Mouse (Mus musculus) G1E (cell line): Measurements from ENCODE around the gene Spata31. TPM values are rescaled to one million over a fixed set of nuclear protein-coding genes. Genes with fewer than 3 reads are reported as not detected.

Experiments used
- ATAC-seq: 2 replicates; pipeline ENCODE4 v1.8.0; 2016; ENCODE audit warnings: mild to moderate bottlenecking; ENCODE audit not compliant: insufficient number of reproducible peaks, poor library complexity, low FRiP score, severe bottlenecking; ENCODE audit errors: extremely low read depth
- DNase-seq: peaks from one replicate; pipeline ENCODE4 v3.0.0; 2012; ENCODE audit warnings: low spot score
- H3K27me3 ChIP-seq: 2 replicates; pipeline ENCODE4 v1.6.1; 2012; ENCODE audit warnings: mild to moderate bottlenecking, low read length, inconsistent platforms; ENCODE audit not compliant: insufficient read depth
- H3K36me3 ChIP-seq: replicated peaks from 2 replicates; pipeline ENCODE3; 2012; ENCODE audit warnings: mild to moderate bottlenecking, inconsistent platforms
- H3K4me1 ChIP-seq: 2 replicates; pipeline ENCODE4 v1.6.1; 2012; ENCODE audit warnings: low read depth, low read length, inconsistent platforms, mixed read lengths; ENCODE audit not compliant: insufficient read depth
- H3K4me3 ChIP-seq: 2 replicates; pipeline ENCODE4 v1.5.1; 2012; ENCODE audit warnings: low read depth, mild to moderate bottlenecking, inconsistent platforms, low read length, moderate library complexity, mixed read lengths
- H3K9me3 ChIP-seq: replicated peaks from 2 replicates; pipeline ENCODE4 v1.6.1; 2012; ENCODE audit warnings: inconsistent platforms
- CTCF ChIP-seq: IDR thresholded peaks from 2 replicates; pipeline ENCODE4 v1.5.1; 2012; ENCODE audit warnings: low read depth, low read length, inconsistent platforms, mixed read lengths
- GATA1 ChIP-seq: IDR thresholded peaks from 2 replicates; pipeline ENCODE4 v1.6.1; 2012; ENCODE audit warnings: borderline replicate concordance, low read length, inconsistent platforms, mixed read lengths
- GATA2 ChIP-seq: IDR thresholded peaks from 2 replicates; pipeline ENCODE4 v1.6.1; 2012; ENCODE audit warnings: low read depth, low read length, inconsistent platforms, borderline replicate concordance
- POLR2AphosphoS5 ChIP-seq: IDR thresholded peaks from 2 replicates; pipeline ENCODE4 v1.6.1; 2012; ENCODE audit warnings: low read depth, low read length, inconsistent platforms; ENCODE audit not compliant: insufficient replicate concordance
- TAL1 ChIP-seq: conservative IDR thresholded peaks from 2 replicates; pipeline ENCODE4 v1.6.1; 2012; ENCODE audit warnings: low read depth, low read length, inconsistent platforms, mixed read lengths
- polyA plus RNA-seq: library from polyadenylated mRNA; stranded (reverse); fragments of >175 nt; gene quantifications from 2 replicates; pipeline ENCODE4 v1.2.3, GENCODE M21; 2012
- total RNA-seq, 2 experiments: library from RNA; stranded (forward) in 1 of 2; stranded (reverse) in 1 of 2; fragments of 200-1000 nt in 1 of 2; fragments of >200 nt in 1 of 2; fragmentation: Nextera tagmentation in 1 of 2; gene quantifications; 2 replicates each; pipeline ENCODE4 v1.2.3; 2014 to 2017

Gene Spata31
- total RNA-seq (2014; fragmentation: Nextera tagmentation) (not detected in 2 replicates), total RNA-seq (2017) (0.06 and 0.16 TPM in 2 replicates), polyA plus RNA-seq (not detected in 2 replicates)

- no peaks in the 10 kb centered on the region for H3K9me3 ChIP-seq
- TF ChIP-seq GATA1: no peak
- no peak for TF ChIP-seq TAL1
- TF ChIP-seq GATA2: no peak
- no peak for TF ChIP-seq POLR2AphosphoS5
- no peak for TF ChIP-seq CTCF
- DNase-seq (no peak), ATAC-seq (no peak)
- no peaks in the 10 kb centered on the region for H3K36me3 ChIP-seq
- H3K4me3 ChIP-seq: no peak within 1 kb of the TSS
- H3K27me3 ChIP-seq: no peaks in the 10 kb centered on the region; the same call in 1 of the 2 replicates
- H3K4me1 ChIP-seq: no peaks in the 10 kb centered on the region
Measured at GRCm38 (mm10) chr13:64917191-64917590, at the start of gene Spata31. TSS of gene Spata31 (plus strand) at chr13:64917406.

DNA sequence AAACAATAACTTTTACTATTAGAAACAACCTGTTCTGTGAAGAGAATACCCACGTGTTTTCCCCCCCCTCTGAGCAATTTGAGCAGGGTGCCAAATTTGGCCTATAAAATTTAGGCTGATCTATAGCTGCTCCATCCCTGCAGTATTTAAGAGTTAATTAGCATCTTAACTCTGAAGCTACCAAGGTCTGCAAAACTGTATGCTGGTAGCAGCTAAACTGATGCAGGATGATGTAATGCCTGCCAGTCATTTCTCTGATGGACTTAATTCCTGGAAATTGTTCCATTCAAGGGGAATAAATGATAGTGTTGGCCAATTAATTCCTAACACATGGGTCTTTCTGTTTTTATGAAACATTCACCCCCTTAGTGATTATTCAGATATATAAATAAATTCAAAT is 14.1 kb upstream of the Spata31 start:
- Histone ChIP-seq H3K4me3 (no peak overlapping the region), H3K9me3 (no peaks in the 10 kb centered on the region), H3K36me3 (no peaks in the 10 kb centered on the region), H3K27me3 (no peaks in the 10 kb centered on the region), H3K4me1 (no peaks in the 10 kb centered on the region)
- DNase-seq: no peak
- no peak for TF ChIP-seq CTCF
- no peak for TF ChIP-seq TAL1
- no peak for TF ChIP-seq GATA1
- no peak for TF ChIP-seq GATA2
- no peak for TF ChIP-seq POLR2AphosphoS5
- ATAC-seq: no peak

- DNase-seq (no peak), ATAC-seq (no peak)
- Histone ChIP-seq H3K36me3 (no peaks in the 10 kb centered on the region), H3K4me1 (no peaks in the 10 kb centered on the region), H3K4me3 (no peak within 1 kb of the TSS), H3K9me3 (no peaks in the 10 kb centered on the region), H3K27me3 (no peaks in the 10 kb centered on the region)
- no peak for TF ChIP-seq POLR2AphosphoS5
Measured at GRCm38 (mm10) chr13:64903585-64904208, 13.5 kb upstream of the Spata31 start, which contains the start of gene Cntnap3. TSS of gene Cntnap3 (minus strand) at chr13:64903955.

Other genes with a start within 250 kb of the Spata31 start
- gene Cntnap3, start 13.5 kb upstream of the Spata31 start, total RNA-seq (2014; fragmentation: Nextera tagmentation): not detected in 2 replicates
- 0.05 TPM in 1 of 2 replicates, not detected in the other for gene Cntnap3, start 13.5 kb upstream of the Spata31 start, total RNA-seq (2017)
- gene Cntnap3, start 13.5 kb upstream of the Spata31 start, polyA plus RNA-seq: not detected in 2 replicates
- not detected in 2 replicates for gene Spata31d1c, start 115.7 kb downstream of the Spata31 start, total RNA-seq (2014; fragmentation: Nextera tagmentation)
- gene Spata31d1c, start 115.7 kb downstream of the Spata31 start, total RNA-seq (2017): 0.06 and 0.27 TPM in 2 replicates
- not detected in 2 replicates for gene Spata31d1c, start 115.7 kb downstream of the Spata31 start, polyA plus RNA-seq
- gene Prss47, start 135.4 kb downstream of the Spata31 start, total RNA-seq (2014; fragmentation: Nextera tagmentation): not detected in 2 replicates
- gene Prss47, start 135.4 kb downstream of the Spata31 start, total RNA-seq (2017): 0.17 TPM in 1 of 2 replicates, not detected in the other
- not detected in 2 replicates for gene Prss47, start 135.4 kb downstream of the Spata31 start, polyA plus RNA-seq
- 91.6 and 103 TPM in 2 replicates for gene Mfsd14b, start 195.6 kb downstream of the Spata31 start, total RNA-seq (2014; fragmentation: Nextera tagmentation)
- gene Mfsd14b, start 195.6 kb downstream of the Spata31 start, total RNA-seq (2017): 67.1 and 74.7 TPM in 2 replicates
- 21.0 and 23.0 TPM in 2 replicates for gene Mfsd14b, start 195.6 kb downstream of the Spata31 start, polyA plus RNA-seq
- not detected in 2 replicates for gene Olfr465-ps1, start 220.7 kb downstream of the Spata31 start, total RNA-seq (2014; fragmentation: Nextera tagmentation)
- 0.11 and 0.12 TPM in 2 replicates for gene Olfr465-ps1, start 220.7 kb downstream of the Spata31 start, total RNA-seq (2017)
- gene Olfr465-ps1, start 220.7 kb downstream of the Spata31 start, polyA plus RNA-seq: not detected in 2 replicates
- gene Olfr466, start 232.8 kb downstream of the Spata31 start, total RNA-seq (2014; fragmentation: Nextera tagmentation): not detected in 2 replicates
- gene Olfr466, start 232.8 kb downstream of the Spata31 start, total RNA-seq (2017): 0.11 and 0.12 TPM in 2 replicates
- not detected in 2 replicates for gene Olfr466, start 232.8 kb downstream of the Spata31 start, polyA plus RNA-seq